Mouse (Mus musculus) stomach, postnatal 0 days (tissue): ENCODE results near the gene Anxa5. TPM values are rescaled to one million over a fixed set of nuclear protein-coding genes. Genes with fewer than 3 reads are reported as not detected.

ENCODE experiments used
- ATAC-seq: fragments of 200-750 bp; cut with Nextera tagmentation; 2 replicates; pipeline ENCODE4 v1.8.0; 2017; ENCODE audit not compliant: low FRiP score, low TSS enrichment
- DNase-seq: peaks from one replicate; pipeline ENCODE4 v3.0.0-alpha.2; 2016; ENCODE audit warnings: low spot score
- H3K27ac ChIP-seq: fragments of 300-500 bp; sonication (generic); replicated peaks from 2 replicates; pipeline ENCODE4 v1.5.1; 2014; ENCODE audit warnings: mild to moderate bottlenecking, control low read depth
- H3K27me3 ChIP-seq: fragments of 300-500 bp; sonication (generic); 2 replicates; pipeline ENCODE4 v1.6.1; 2014; ENCODE audit warnings: low read length; ENCODE audit not compliant: control insufficient read depth, insufficient read depth
- H3K36me3 ChIP-seq: fragments of 300-500 bp; sonication (generic); 2 replicates; pipeline ENCODE4 v1.6.1; 2014; ENCODE audit warnings: low read length, mixed read lengths; ENCODE audit not compliant: control insufficient read depth, insufficient read depth
- H3K4me1 ChIP-seq: fragments of 300-500 bp; sonication (generic); replicated peaks from 2 replicates; pipeline ENCODE4 v1.6.1; 2014; ENCODE audit warnings: antibody characterized with exemption; ENCODE audit not compliant: control insufficient read depth, insufficient read depth
- H3K4me2 ChIP-seq: fragments of 300-500 bp; sonication (generic); replicated peaks from 2 replicates; pipeline ENCODE4 v1.6.1; 2014; ENCODE audit warnings: low read depth, mild to moderate bottlenecking, control low read depth, moderate library complexity
- H3K4me3 ChIP-seq: fragments of 300-500 bp; sonication (generic); 2 replicates; pipeline ENCODE4 v1.5.1; 2014; ENCODE audit warnings: low read depth, low read length, control low read depth
- H3K9ac ChIP-seq: fragments of 300-500 bp; sonication (generic); 2 replicates; pipeline ENCODE4 v1.6.1; 2014; ENCODE audit warnings: mild to moderate bottlenecking, low read length, control low read depth, mixed read lengths
- H3K9me3 ChIP-seq: fragments of 300-500 bp; sonication (generic); 2 replicates; pipeline ENCODE4 v1.6.1; 2016; ENCODE audit warnings: low read length; ENCODE audit not compliant: control insufficient read depth
- CTCF ChIP-seq: IDR thresholded peaks from 2 replicates; pipeline ENCODE4 v1.5.1; 2016; ENCODE audit warnings: antibody characterized with exemption, low read depth, mild to moderate bottlenecking, moderate library complexity
- EP300 ChIP-seq: optimal IDR thresholded peaks from 2 replicates; pipeline ENCODE3; 2016; ENCODE audit warnings: antibody characterized with exemption
- WGBS: fragments of 180-500 bp; shearing (Covaris S2); extraction: QIAGEN DNeasy Blood & Tissue Kit; methylation state at CpG from one replicate; pipeline ENCODE4 v1.1.7; 2014; 5-methylcytosine and 5-hydroxymethylcytosine counted together
- polyA plus RNA-seq: library from polyadenylated mRNA; unstranded; fragments of >200 nt; fragmentation: Nextera tagmentation; extraction: Ambion mirVana; gene quantifications from 2 replicates; pipeline ENCODE4 v1.2.1, GENCODE M21; 2015

Anxa5 gene
- polyA plus RNA-seq, 1 experiment from 2014 or later: 186 TPM

DNA sequence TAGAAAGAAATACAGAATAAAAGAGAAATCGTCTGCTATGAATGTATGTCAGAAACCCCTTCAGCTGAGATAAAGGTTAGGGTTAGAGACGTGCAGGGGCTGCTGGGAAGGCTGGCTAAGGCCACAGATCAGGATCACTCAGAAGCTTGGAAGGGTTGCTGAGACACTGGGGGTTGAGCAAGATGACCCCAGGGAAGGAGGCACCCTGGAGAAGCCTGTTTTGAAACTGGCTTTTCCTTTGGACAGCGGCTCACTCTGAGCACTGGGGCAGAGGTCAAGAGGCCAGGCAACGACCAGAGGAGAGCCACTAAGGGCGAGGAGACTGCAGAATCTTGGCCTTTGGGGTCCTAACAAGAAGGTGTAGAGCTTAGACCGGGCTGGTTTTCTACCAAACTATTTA, 10.5 kb upstream of the Anxa5 start:
- DNase-seq: no peak
- no peak overlapping the region for H3K4me2 ChIP-seq
- no peaks in the 10 kb centered on the region for H3K9me3 ChIP-seq
- H3K4me3 ChIP-seq: no peak overlapping the region
- H3K4me1 ChIP-seq: no peaks in the 10 kb centered on the region
- no peak overlapping the region for H3K27ac ChIP-seq
- no peaks in the 10 kb centered on the region for H3K27me3 ChIP-seq
- H3K9ac ChIP-seq: no peak overlapping the region
- no peak for TF ChIP-seq EP300
- no peak for TF ChIP-seq CTCF
- H3K36me3 ChIP-seq: no peaks in the 10 kb centered on the region
- WGBS: 52% methylated on average over 6 of the region's 6 CpGs
- ATAC-seq: no peak

DNA sequence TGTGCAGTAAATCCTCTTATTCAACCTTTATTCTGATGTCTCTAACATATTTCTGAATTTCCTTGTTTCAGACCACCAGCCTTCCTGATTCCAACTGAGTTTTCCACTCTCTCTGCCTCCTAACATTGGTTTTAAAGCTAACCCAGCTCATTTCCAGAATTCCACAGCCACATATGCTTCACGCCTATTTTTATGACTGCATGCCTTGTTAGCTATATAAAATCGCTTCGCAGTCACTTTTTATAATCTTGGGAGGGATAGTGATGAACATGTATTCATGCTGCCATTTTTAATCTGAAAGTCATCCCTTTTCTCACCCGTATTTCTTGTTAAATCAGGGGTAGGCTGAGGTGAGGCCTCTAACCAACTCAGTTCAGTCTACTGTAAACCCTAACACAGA, 8.6 kb upstream of the Anxa5 start:
- WGBS: 92% methylated on average over 4 of the region's 4 CpGs
- Histone ChIP-seq H3K4me3 (no peak overlapping the region), H3K9ac (no peak overlapping the region), H3K9me3 (no peaks in the 10 kb centered on the region), H3K4me2 (no peak overlapping the region), H3K36me3 (no peaks in the 10 kb centered on the region), H3K27me3 (no peaks in the 10 kb centered on the region), H3K27ac (no peak overlapping the region), H3K4me1 (no peaks in the 10 kb centered on the region)
- no peak for DNase-seq
- ATAC-seq: no peak
- no peak for TF ChIP-seq EP300
- TF ChIP-seq CTCF: no peak

GRCm38 (mm10) chr3:36482940-36483339, 7.2 kb upstream of the Anxa5 start:
- no peak for ATAC-seq
- peak overlapping the region; percentile 31 for H3K4me2 ChIP-seq
- H3K36me3 ChIP-seq: no peaks in the 10 kb centered on the region
- no peak for TF ChIP-seq EP300
- TF ChIP-seq CTCF: no peak
- H3K27ac ChIP-seq: no peak overlapping the region
- H3K4me1 ChIP-seq: no peaks in the 10 kb centered on the region
- no peak overlapping the region for H3K4me3 ChIP-seq
- no peak for DNase-seq
- no peak overlapping the region for H3K9ac ChIP-seq
- no peaks in the 10 kb centered on the region for H3K27me3 ChIP-seq
- no peaks in the 10 kb centered on the region for H3K9me3 ChIP-seq
- WGBS: 14% methylated on average over 9 of the region's 9 CpGs

DNA sequence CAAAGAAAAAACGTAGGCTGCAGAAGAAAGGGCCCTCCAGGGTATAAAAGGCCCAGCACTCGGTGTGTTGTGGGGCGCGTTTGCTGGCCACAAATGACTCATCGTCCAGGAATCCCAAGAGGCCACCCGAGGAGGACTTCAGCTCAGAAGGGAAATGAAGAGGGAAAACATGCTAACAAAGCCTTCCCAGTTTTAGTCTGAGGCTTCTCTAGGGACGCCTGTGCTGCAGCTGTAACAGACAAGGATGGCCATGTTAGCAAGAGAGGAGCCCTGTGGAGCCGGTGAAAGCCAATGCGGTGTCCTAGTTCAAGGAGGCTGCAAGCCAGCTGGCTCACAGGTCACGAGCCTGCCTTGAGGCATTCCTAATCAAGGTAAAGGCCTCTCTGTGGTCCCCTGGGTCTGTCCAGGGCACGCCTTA, 6.1 kb upstream of the Anxa5 start:
- TF ChIP-seq EP300: no peak
- no peak for TF ChIP-seq CTCF
- Histone ChIP-seq H3K4me3 (no peak overlapping the region), H3K36me3 (no peaks in the 10 kb centered on the region), H3K9me3 (no peaks in the 10 kb centered on the region), H3K4me2 (peak overlapping the region; percentile 32), H3K27me3 (no peaks in the 10 kb centered on the region), H3K4me1 (0 out of 2 replicates have a peak, but pooled peaks cover 2% of the 10 kb centered on the region), H3K27ac (peak overlapping the region; percentile 91), H3K9ac (peak overlapping the region; percentile 43)
- WGBS: 14% methylated on average over 11 of the region's 11 CpGs
- ATAC-seq (peak; percentile 86), DNase-seq (peak; percentile 64)

DNA sequence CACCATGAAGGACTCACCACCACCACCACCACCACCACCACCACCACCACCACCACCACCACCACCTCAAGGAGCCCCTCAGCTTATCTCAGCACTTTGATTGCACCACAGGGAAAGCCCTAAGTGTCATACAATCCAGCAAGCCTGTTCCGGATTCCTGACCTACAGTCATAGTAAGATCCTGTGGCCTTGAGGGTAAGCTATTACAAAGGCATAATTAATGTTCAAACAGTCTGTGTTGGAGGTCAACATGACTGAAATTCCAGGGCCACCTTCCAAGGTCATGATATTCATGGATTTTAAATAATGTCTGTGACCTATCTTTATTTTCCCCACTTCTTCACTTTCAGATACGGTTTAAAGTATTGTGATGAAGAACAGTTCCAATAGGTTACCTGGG, 4.8 kb upstream of the Anxa5 start:
- no peak for DNase-seq
- H3K27ac ChIP-seq: no peak overlapping the region
- no peak for TF ChIP-seq CTCF
- TF ChIP-seq EP300: no peak
- H3K27me3 ChIP-seq: no peaks in the 10 kb centered on the region
- no peak for ATAC-seq
- 80% methylated on average over 2 of the region's 2 CpGs for WGBS
- no peak overlapping the region for H3K4me2 ChIP-seq
- no peak overlapping the region for H3K4me3 ChIP-seq
- H3K9ac ChIP-seq: no peak overlapping the region
- H3K9me3 ChIP-seq: no peaks in the 10 kb centered on the region
- 0 out of 2 replicates have a peak, but pooled peaks cover 3% of the 10 kb centered on the region for H3K4me1 ChIP-seq
- H3K36me3 ChIP-seq: no peaks in the 10 kb centered on the region

- H3K4me1 ChIP-seq: peaks cover 7% of the 10 kb centered on the region; the same call in 1 of the 2 replicates
- H3K36me3 ChIP-seq: no peaks in the 10 kb centered on the region
- H3K9ac ChIP-seq: no peak overlapping the region
- no peak overlapping the region for H3K4me2 ChIP-seq
- H3K27ac ChIP-seq: no peak overlapping the region
- no peak for DNase-seq
- TF ChIP-seq CTCF (no peak), EP300 (no peak)
- H3K4me3 ChIP-seq: no peak overlapping the region
- no peak for ATAC-seq
- H3K9me3 ChIP-seq: no peaks in the 10 kb centered on the region
- 89% methylated on average over 8 of the region's 8 CpGs for WGBS
- H3K27me3 ChIP-seq: no peaks in the 10 kb centered on the region
These were observed 3.1 kb upstream of the Anxa5 start for GRCm38 (mm10) chr3:36478776-36479175.
